Mouse (Mus musculus) embryonic facial prominence, embryonic 13.5 days (tissue): Measurements from ENCODE around the gene Sparc. TPM values are rescaled to one million over a fixed set of nuclear protein-coding genes. Genes with fewer than 3 reads are reported as not detected.
A peak's percentile ranks its signal among the peaks of the same experiment; 100 is the strongest.

Experiments used
- ATAC-seq: fragments of 200-750 bp; cut with Nextera tagmentation; 2 replicates; pipeline ENCODE4 v1.8.0; 2017; ENCODE audit warnings: low read depth; ENCODE audit not compliant: insufficient number of reproducible peaks, insufficient read depth, low FRiP score, low TSS enrichment
- H3K27ac ChIP-seq: fragments of 300-500 bp; sonication (generic); 2 replicates; pipeline ENCODE4 v1.5.1; 2015; ENCODE audit warnings: moderate library complexity, mild to moderate bottlenecking, inconsistent platforms
- H3K27me3 ChIP-seq: fragments of 300-500 bp; sonication (generic); 2 replicates; pipeline ENCODE4 v1.6.1; 2015; ENCODE audit warnings: mild to moderate bottlenecking, inconsistent platforms
- H3K36me3 ChIP-seq: fragments of 300-500 bp; sonication (generic); 2 replicates; pipeline ENCODE4 v1.6.1; 2015; ENCODE audit warnings: mild to moderate bottlenecking, inconsistent platforms
- H3K4me1 ChIP-seq: fragments of 300-500 bp; sonication (generic); 2 replicates; pipeline ENCODE4 v1.6.1; 2015; ENCODE audit warnings: inconsistent platforms
- H3K4me2 ChIP-seq: fragments of 300-500 bp; sonication (generic); 2 replicates; pipeline ENCODE4 v1.6.1; 2015; ENCODE audit warnings: moderate library complexity, mild to moderate bottlenecking, inconsistent platforms
- H3K4me3 ChIP-seq: fragments of 300-500 bp; sonication (generic); 2 replicates; pipeline ENCODE4 v1.5.1; 2015; ENCODE audit warnings: mild to moderate bottlenecking, inconsistent platforms
- H3K9ac ChIP-seq: fragments of 300-500 bp; sonication (generic); 2 replicates; pipeline ENCODE4 v1.6.1; 2015; ENCODE audit warnings: mild to moderate bottlenecking, inconsistent platforms
- H3K9me3 ChIP-seq: fragments of 300-500 bp; sonication (generic); 2 replicates; pipeline ENCODE4 v1.6.1; 2016; ENCODE audit warnings: inconsistent platforms
- WGBS: fragments of 180-500 bp; shearing (Covaris S2); methylation state at CpG from one replicate; pipeline ENCODE4 v1.1.7; 2015; ENCODE audit warnings: mixed read lengths; 5-methylcytosine and 5-hydroxymethylcytosine counted together
- polyA plus RNA-seq: library from polyadenylated mRNA; unstranded; fragments of >200 nt; fragmentation: Nextera tagmentation; extraction: Ambion mirVana; gene quantifications from 2 replicates; pipeline ENCODE4 v1.2.1, GENCODE M21; 2015

Sparc gene
- polyA plus RNA-seq, 1 experiment from 2014 or later = 1,239 TPM

DNA sequence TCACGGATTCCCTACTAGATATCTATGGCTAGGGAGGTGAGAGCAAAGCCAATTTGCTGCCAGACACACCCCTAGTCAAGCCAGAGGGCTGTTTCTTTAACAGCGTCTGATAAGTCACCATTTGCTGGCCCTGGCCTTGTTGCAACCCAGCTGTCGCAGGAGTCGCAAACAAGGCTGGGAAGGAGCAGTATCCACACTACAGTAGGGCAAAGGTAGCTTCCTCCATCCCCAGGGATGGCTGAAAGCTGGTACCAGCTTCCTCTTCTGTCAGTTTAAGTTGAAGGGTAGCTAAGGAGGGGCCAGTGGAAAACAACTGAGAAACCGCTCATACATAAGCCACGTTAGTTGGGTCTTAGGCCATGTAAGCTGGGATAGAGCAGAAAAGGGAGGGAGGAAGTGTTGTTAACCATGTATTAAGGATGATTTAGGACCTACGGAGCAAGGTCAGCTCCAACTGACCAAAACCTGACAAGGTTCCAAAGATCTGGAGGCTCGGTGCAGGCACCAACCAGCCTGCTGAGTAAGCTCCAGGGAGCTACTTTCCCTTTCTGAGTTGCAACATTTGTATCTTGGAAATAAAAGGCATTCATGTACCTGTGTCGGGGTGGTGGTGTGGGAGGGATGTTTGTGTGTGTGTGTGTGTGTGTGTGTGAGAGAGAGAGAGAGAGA, 7.8 kb downstream of the Sparc start:
- 72% methylated on average over 9 of the region's 9 CpGs for WGBS
- Histone ChIP-seq H3K36me3 (peaks cover 42% of the 10 kb centered on the region), H3K9ac (no peak overlapping the region), H3K4me3 (no peak overlapping the region), H3K4me1 (peaks cover 63% of the 10 kb centered on the region), H3K27ac (no peak overlapping the region; the same call in 1 of the 2 replicates), H3K9me3 (no peaks in the 10 kb centered on the region), H3K4me2 (peak overlapping the region; percentile 7; the same call in 1 of the 2 replicates), H3K27me3 (no peaks in the 10 kb centered on the region)
- ATAC-seq = no peak

DNA sequence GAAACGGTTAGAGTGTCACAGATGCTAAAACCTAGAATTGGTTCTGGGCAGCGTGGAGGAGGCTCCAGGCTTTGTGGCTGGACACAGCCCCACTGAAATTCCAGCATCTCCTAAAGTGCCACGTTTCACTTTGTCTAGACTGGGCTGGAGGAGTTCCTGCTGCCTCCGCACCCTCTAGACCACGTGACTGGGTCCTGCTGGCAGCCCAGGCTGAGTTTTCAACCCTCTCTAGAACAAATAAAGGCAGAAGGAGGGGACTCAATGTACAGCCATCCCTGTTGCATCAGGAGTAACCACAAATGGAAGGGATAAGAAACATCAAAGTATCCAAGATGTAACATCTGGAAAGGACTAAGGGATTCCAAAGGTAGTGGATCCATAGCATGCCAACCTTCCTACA, 8.7 kb downstream of the Sparc start:
- no peak overlapping the region for H3K9ac ChIP-seq
- H3K36me3 ChIP-seq = peaks cover 51% of the 10 kb centered on the region
- no peaks in the 10 kb centered on the region for H3K9me3 ChIP-seq
- no peak overlapping the region for H3K4me2 ChIP-seq
- H3K4me3 ChIP-seq = no peak overlapping the region
- ATAC-seq = no peak
- WGBS = 70% methylated on average over 5 of the region's 5 CpGs
- H3K27ac ChIP-seq = no peak overlapping the region
- H3K4me1 ChIP-seq = peaks cover 59% of the 10 kb centered on the region
- no peaks in the 10 kb centered on the region for H3K27me3 ChIP-seq

DNA sequence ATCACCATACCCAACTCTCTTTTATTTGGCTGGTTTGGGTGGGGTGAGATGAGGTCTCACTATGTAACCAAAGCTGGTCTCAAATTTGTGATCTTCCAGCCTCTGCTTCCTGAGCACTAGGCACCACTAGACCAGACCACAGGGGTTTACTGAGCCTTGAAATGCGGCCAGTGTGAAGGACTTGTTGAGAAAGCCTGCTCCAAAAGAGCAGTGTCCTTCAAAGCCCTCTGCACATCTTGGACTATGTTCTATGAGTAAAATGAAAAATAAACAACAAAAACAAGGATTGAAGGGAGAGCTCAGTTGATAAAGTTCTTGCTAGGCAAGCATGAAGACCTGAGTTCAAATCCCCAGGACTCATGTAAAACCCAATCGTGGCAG, 9.6 kb downstream of the Sparc start:
- H3K27ac ChIP-seq = no peak overlapping the region

DNA sequence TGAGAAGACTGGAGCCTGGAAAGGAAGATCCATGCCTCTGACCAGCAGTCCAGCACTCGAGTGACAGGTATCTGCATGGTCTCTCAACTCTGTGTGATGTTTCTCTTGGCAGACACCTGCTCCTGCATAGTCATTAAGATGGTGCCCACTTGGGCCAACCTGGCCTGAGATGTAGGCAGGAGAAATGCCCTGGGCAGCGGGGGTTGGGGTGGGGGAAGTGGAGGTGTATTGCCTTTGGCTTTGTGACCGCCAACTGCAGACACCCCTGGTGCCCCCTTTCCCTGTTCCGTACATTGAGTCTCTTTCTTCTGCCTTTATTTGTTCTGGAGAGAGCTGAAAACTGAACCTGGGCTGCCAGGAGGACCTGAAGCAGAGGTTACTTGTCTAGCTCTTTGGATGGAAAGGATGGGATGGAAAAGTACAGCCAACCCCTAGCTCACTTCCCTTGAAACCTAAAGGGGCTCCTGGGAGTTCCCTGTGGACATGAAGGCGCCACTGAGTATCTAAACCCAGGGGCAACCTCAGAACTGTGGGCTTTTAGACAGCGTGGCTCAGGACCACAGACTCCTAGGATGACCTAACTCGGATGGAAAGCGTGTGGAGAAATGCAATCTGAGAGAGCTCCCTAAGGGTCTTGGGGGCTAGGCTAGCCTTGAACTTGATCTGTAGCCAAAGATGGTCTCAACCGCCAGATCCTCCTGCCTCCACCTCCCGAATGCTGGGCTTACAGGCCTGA, 10.1 kb downstream of the Sparc start:
- H3K9ac ChIP-seq = no peak overlapping the region
- whole genome bisulfite sequencing = 91% methylated on average over 10 of the region's 10 CpGs
- no peak overlapping the region for H3K4me3 ChIP-seq
- H3K4me2 ChIP-seq = no peak overlapping the region
- H3K27me3 ChIP-seq = no peaks in the 10 kb centered on the region
- H3K27ac ChIP-seq = peak overlapping the region; percentile 39; the same call in 1 of the 2 replicates
- no peaks in the 10 kb centered on the region for H3K9me3 ChIP-seq
- no peak for ATAC-seq
- peaks cover 66% of the 10 kb centered on the region for H3K36me3 ChIP-seq
- peaks cover 56% of the 10 kb centered on the region for H3K4me1 ChIP-seq

More for the DNA sequence above, 9.6 kb downstream of the Sparc start:
- Histone ChIP-seq H3K9me3 (no peaks in the 10 kb centered on the region), H3K4me3 (no peak overlapping the region), H3K27me3 (no peaks in the 10 kb centered on the region), H3K36me3 (peaks cover 60% of the 10 kb centered on the region), H3K9ac (no peak overlapping the region), H3K4me2 (no peak overlapping the region), H3K4me1 (peaks cover 56% of the 10 kb centered on the region)
- no peak for ATAC-seq
- 91% methylated on average over 2 of the region's 2 CpGs for WGBS

DNA sequence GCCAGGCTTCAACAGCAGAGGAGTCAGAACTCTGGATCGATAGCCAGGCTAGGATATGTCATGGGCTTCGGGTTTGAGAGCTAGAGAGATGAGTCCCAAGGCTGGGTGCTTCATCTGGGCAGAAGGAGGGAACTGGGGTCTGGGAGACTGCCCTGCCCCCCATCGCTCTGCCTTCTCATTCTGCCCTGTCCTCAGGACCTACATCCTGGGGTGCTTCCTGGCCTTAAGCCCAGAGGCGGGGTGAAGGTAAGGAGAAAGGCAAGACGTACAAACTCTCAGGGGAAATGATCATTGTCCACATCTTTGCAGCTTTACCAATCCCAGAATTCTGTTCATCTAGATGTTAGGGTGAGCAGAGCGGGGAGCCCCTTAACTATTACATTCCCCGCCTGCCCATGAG, 10.9 kb downstream of the Sparc start:
- Histone ChIP-seq H3K4me3 (no peak overlapping the region), H3K36me3 (peaks cover 74% of the 10 kb centered on the region), H3K27ac (peak overlapping the region; percentile 39; the same call in 1 of the 2 replicates), H3K4me2 (no peak overlapping the region), H3K27me3 (no peaks in the 10 kb centered on the region), H3K4me1 (peaks cover 48% of the 10 kb centered on the region), H3K9ac (no peak overlapping the region), H3K9me3 (no peaks in the 10 kb centered on the region)
- no peak for ATAC-seq
- WGBS = 84% methylated on average over 7 of the region's 7 CpGs

DNA sequence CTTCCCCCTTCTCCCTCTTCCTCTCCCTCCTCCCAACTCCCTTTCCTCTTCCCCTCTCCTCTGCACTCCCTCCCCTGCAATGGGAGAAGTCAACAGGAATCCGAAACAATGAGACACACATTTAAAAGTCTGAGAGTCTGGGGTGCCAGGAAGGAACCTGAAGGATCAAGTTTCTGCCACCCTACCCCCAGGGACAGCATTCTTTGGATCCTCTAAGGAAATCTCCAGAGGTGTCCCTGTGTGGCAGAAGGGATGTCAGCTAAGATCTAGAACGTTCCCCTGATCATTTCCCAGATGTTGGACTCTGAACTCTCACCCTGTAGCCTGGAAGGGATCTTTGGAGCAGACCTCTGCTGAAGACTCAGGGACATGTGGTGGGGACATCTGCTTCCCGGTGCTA, 12.5 kb downstream of the Sparc start:
- peaks cover 89% of the 10 kb centered on the region for H3K36me3 ChIP-seq
- WGBS = 58% methylated on average over 3 of the region's 3 CpGs

DNA sequence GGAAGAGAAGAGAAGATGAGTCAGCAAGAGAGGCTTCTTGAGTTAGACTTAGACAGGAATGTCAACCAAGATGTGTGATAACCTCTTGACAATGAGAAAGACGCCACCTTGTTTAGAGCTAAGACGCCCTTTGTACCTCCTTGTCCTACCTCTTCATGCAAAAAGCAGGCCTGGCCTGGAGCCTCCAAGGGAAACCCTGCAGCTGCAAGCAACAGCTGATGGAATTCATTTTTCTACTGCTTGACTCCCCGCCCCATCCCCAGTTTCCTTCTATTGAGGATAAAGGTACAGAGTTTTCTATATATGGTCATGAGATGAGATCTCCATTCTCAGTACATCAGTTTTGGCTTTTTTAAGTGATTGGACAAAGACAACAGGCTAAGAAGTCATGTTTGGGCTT, 13.0 kb downstream of the Sparc start:
- no peak overlapping the region for H3K4me2 ChIP-seq
- peaks cover 35% of the 10 kb centered on the region for H3K4me1 ChIP-seq
- no peak overlapping the region for H3K4me3 ChIP-seq
- no peak overlapping the region for H3K9ac ChIP-seq
- ATAC-seq = no peak
- H3K27ac ChIP-seq = no peak overlapping the region
- H3K36me3 ChIP-seq = peaks cover 91% of the 10 kb centered on the region
- 85% methylated on average over 3 of the region's 3 CpGs for WGBS
- no peaks in the 10 kb centered on the region for H3K27me3 ChIP-seq
- no peaks in the 10 kb centered on the region for H3K9me3 ChIP-seq

More for the DNA sequence above, 12.5 kb downstream of the Sparc start:
- H3K4me2 ChIP-seq = no peak overlapping the region
- H3K9me3 ChIP-seq = no peaks in the 10 kb centered on the region
- ATAC-seq = no peak
- peak overlapping the region; percentile 55; the same call in 1 of the 2 replicates for H3K27ac ChIP-seq
- no peak overlapping the region for H3K9ac ChIP-seq
- no peak overlapping the region for H3K4me3 ChIP-seq
- peaks cover 38% of the 10 kb centered on the region for H3K4me1 ChIP-seq
- H3K27me3 ChIP-seq = no peaks in the 10 kb centered on the region

DNA sequence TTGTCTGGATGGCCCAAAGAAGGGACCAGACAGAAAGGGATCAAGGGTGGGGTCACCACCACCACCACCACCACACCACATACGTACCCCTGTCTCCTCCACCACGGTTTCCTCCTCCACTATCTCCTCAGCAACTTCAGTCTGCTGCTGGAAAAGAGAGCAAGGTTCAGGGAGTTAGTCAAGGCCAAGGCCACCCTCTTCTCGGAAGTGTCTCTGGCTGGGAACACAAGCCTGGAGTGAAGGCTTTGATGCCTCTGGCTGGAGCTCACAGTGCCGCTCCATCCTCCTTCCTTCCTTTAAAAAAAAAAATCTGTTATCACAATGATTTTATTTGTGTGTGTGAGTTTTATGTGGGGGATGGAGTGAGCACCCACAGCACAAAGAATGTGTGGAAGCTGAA, 15.8 kb downstream of the Sparc start:
- Histone ChIP-seq H3K27ac (no peak overlapping the region), H3K9me3 (no peaks in the 10 kb centered on the region), H3K4me3 (no peak overlapping the region), H3K4me2 (no peak overlapping the region), H3K4me1 (peaks cover 18% of the 10 kb centered on the region), H3K27me3 (no peaks in the 10 kb centered on the region), H3K9ac (no peak overlapping the region), H3K36me3 (peaks cover 94% of the 10 kb centered on the region)
- ATAC-seq = no peak
- 94% methylated on average over 4 of the region's 4 CpGs for WGBS

DNA sequence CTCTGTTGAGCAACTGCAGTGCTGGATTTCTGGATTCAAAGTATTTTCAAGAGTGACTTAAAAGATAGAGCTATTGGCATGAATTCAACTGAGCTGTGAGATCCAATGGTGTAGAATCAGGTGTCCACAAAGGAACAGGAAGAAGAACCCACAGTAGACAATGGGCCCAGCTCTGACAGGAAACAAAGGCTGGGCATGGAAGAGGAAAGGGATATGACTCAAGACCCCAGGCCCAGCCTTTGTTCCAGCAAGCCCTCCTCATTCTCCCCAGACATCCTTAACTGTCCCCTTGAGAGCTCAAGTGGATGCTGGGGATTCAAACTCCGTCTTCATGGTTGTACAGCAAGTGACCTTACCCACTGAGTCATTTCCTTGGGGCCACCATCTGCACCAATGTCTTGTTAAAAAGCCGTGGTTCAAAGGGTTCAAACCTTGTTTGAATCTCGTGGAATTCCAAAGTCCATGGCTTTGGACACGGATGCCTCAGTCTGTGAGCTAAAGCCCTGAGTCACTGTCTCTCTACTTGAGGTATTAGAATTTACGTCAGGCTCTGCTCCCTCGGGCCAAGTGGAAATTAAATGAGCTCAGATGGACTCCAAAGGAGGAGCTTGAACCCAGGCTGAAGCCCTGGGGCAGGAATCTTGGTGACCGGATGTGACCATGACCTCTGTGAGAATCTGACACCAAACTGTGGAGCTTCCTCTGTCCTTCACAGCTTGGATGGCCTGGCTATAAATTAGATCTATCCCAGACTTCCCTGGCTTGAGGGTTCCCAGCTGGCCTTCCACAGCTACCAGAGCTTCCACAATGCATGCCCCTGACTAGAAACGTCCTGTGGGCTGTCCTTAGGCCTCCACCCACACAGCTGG, 17.1 kb downstream of the Sparc start:
- Histone ChIP-seq H3K27me3 (no peaks in the 10 kb centered on the region), H3K9me3 (no peaks in the 10 kb centered on the region), H3K4me2 (no peak overlapping the region), H3K4me1 (peaks cover 5% of the 10 kb centered on the region), H3K9ac (no peak overlapping the region), H3K27ac (peak overlapping the region; percentile 68), H3K36me3 (peaks cover 99% of the 10 kb centered on the region), H3K4me3 (no peak overlapping the region)
- WGBS = 55% methylated on average over 8 of the region's 8 CpGs
- ATAC-seq = no peak

DNA sequence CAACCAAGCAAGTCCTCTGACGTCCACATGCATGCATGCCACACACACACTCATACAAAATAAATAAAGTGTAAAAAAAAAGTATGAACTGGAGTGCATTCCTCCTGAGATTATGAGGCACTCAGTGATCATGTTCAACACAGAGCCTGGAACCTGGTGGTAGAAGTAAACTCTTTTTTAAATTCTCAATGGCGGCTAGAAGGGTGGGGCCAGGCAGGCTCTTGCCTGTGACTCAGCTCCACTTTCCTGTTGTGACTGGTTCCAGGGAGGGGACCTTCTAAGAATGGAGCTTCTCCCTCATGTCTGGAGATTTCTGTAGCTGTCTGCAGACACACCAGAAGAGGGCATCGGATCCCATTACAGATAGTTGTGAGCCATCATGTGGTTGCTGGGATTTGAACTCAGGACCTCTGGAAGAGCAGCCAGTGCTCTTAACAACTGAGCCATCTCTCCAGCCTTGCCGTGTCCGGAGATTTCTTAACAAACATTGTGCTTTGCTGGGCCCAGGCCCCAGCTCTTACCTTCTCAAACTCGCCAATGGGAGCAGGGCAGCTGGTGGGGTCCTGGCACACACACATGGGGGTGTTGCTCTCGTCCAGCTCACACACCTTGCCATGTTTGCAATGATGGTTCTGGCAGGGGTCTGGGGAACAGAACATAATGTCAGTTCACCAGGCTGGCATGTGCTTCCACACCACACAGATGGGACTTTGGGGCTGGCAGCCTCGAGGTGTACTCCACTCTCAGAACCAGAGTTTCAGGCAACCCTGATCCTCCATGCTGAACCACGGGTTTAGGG, 18.1 kb downstream of the Sparc start:
- no peaks in the 10 kb centered on the region for H3K9me3 ChIP-seq
- peak overlapping the region; percentile 33; the same call in 1 of the 2 replicates for H3K27ac ChIP-seq
- H3K4me1 ChIP-seq = no peaks in the 10 kb centered on the region
- no peaks in the 10 kb centered on the region for H3K27me3 ChIP-seq
- peaks cover 97% of the 10 kb centered on the region for H3K36me3 ChIP-seq
- H3K9ac ChIP-seq = no peak overlapping the region
- no peak for ATAC-seq
- WGBS = 86% methylated on average over 9 of the region's 9 CpGs
- no peak overlapping the region for H3K4me3 ChIP-seq
- no peak overlapping the region for H3K4me2 ChIP-seq

DNA sequence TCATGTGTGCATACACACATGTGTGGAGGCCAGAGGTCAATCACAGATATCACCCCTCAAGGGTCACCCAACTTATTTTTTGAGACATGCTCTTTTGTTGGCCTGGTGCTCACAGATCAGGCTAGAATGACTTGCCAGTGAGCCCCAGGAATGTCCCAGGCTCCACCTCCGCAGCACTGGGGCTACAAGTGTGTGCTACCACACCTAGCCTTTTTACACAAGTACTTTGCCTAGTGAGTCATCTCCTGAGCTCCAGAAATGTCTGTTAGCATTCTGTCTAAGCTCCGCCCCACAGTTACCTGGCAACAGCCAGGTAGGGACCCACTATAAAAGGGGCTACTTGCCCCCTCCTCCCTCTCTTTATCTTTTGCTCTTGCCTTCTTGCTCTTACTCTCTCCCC, 22.1 kb downstream of the Sparc start:
- H3K27ac ChIP-seq = no peak overlapping the region
- H3K4me2 ChIP-seq = no peak overlapping the region
- no peak overlapping the region for H3K9ac ChIP-seq
- no peaks in the 10 kb centered on the region for H3K27me3 ChIP-seq
- WGBS = 98% methylated on average over 2 of the region's 2 CpGs
- no peaks in the 10 kb centered on the region for H3K9me3 ChIP-seq
- no peak overlapping the region for H3K4me3 ChIP-seq
- no peaks in the 10 kb centered on the region for H3K4me1 ChIP-seq
- no peak for ATAC-seq
- peaks cover 92% of the 10 kb centered on the region for H3K36me3 ChIP-seq
